Mouse (Mus musculus): ENCODE data around the gene Cib4. TPM values are rescaled to one million over a fixed set of nuclear protein-coding genes. Genes with fewer than 3 reads are reported as not detected.
A peak's percentile ranks its signal among the peaks of the same experiment; 100 is the strongest.

Gene Cib4
- total RNA-seq (2021), result not detected
- long read RNA-seq, experiment 1, result 0 reads
- long read RNA-seq, experiment 2, result 0 reads

DNA sequence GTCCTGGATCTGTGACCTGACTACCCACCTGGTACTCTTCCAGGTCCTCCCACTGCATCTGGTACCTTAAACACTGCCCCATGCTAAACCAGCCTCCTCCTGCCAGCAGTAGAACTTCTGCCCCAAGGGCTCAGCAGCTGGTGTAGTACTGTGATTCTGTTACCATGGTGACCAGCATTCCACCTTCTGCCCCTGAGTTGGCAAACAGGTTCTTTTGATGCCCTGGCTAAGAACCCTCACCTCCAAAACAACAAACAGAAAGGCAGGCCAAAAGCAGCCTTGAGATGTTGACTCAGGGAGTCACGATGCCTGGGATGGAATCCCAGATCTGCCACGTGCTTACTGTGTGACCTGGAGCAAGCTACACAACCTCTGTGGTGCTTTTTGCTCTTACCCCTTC is at the start of gene Cib4:
Gene Cib4 (minus strand): TSS at position 139 of the 400 bp plus-strand sequence.
- intact Hi-C loops (cut with DNase I), result no loop called here
- DNase-seq, result no peak

DNA sequence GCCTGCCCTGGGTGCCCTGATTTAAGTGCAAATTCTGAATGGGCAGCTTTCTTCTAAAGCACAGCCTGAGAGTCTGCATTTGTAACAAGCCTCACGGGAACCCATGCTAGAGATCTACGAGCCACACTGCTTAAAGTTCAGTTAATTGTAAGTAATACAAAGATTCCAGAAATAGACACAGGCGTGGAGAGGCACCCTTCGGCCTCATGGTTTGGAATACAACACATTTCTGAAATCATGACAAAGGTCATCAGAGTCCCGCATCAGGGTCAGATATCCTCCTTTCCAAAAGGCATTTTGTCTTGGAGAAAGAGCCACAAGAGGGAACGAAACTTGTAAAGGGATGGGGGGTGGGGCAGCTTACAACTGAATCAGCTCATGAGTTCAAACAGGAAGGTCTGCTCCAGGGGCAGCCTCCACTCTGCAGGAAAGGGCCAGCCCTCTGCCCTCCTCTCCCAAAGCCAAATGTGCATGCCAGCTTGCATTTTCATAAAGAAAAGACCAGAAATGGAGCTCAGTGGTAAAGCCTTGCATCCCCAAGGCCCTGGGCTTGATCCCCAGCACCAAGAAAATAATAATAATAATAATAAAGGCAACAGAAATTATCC is 49.4 kb upstream of the Cib4 start:
- DNase-seq, result no peak
- intact Hi-C loops (cut with DNase I), result no loop called here

- intact Hi-C loops (cut with DNase I), result no loop called here
- no peak for DNase-seq
Measured at GRCm38 (mm10) chr5:30593811-30594504, 48.3 kb upstream of the Cib4 start.

GRCm38 (mm10) chr5:30593360-30593759 is 47.7 kb upstream of the Cib4 start:
- intact Hi-C loops (cut with DNase I), result no loop called here
- DNase-seq, result no peak

- no peak for DNase-seq
- intact Hi-C loops (cut with DNase I), result no loop called here
Measured at GRCm38 (mm10) chr5:30592279-30592980, 46.8 kb upstream of the Cib4 start.

DNA sequence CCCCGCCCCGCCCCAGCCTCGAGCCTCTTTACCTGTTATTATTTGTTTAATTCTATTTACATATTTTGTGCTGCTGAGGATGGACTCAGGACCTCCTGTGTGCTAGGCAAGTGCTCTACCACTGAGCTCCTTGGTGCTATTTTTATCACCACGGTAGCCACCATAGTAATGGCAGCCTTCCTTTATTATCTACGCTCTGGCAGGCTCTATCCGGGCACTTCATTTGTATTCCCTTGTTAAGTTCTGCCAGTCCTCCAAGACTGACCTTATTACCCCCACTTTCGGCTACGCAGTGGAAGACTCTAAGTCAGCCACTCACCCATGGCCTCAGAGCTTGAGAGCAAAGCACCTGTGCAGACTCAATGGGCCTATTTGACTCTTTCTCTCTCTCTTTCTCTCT is 46.1 kb upstream of the Cib4 start:
- intact Hi-C loops (cut with DNase I), result no loop called here
- no peak for DNase-seq

- intact Hi-C loops (cut with DNase I), result no loop called here
- no peak for DNase-seq
Measured at GRCm38 (mm10) chr5:30591205-30591731, 45.6 kb upstream of the Cib4 start.

DNA sequence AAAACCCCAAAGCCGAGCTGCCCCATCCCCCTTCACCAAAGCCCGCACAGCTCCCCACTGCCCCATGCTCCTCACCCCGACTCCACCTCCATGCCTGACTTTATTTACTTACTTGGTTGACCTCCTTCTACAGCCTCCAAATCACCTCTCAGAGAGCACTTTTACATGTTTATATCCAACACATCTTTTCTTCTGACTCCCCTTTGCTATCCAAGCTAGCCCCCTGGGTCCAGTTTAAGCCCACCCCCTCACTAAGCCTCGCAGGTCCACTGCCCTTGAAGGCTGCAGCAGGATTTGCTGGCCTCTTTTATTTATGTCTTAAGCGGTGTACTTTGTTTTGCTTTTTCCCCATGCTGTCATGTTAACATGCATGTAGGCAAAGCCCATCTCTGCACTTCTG is 44.6 kb upstream of the Cib4 start:
- no peak for DNase-seq
- intact Hi-C loops (cut with DNase I), result no loop called here

- intact Hi-C loops (cut with DNase I), result no loop called here
- DNase-seq, result no peak
Measured at GRCm38 (mm10) chr5:30589546-30589945, 43.9 kb upstream of the Cib4 start.

GRCm38 (mm10) chr5:30589069-30589468 is 43.4 kb upstream of the Cib4 start:
- intact Hi-C loops (cut with DNase I), result no loop called here
- no peak for DNase-seq

DNA sequence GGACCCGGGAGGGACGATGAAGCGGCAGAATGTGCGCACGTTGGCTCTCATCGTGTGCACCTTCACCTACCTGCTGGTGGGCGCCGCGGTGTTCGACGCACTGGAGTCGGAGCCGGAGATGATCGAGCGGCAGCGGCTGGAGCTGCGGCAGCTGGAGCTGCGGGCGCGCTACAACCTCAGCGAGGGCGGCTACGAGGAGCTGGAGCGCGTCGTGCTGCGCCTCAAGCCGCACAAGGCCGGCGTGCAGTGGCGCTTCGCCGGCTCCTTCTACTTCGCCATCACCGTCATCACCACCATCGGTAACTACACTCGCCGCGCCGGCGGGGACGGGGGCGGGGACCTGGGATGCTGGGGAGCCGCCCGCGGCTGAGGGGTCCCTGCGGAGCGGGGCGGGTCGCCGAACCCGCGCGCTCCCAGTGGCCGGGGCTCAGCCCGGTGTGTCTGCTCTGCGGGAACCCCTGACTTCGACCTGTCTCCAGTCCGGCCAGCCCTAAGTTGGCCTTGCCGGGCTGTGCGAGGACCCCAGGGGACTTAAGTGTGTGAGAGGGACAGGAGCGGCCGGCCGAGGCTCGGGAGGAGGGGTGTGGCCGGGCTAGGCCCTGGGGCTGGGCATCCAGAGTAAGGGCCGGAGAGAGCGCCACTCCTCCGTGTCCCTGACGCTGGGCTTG is 42.8 kb upstream of the Cib4 start:
- DNase-seq, result no peak
- intact Hi-C loops (cut with DNase I), result no loop called here

DNA sequence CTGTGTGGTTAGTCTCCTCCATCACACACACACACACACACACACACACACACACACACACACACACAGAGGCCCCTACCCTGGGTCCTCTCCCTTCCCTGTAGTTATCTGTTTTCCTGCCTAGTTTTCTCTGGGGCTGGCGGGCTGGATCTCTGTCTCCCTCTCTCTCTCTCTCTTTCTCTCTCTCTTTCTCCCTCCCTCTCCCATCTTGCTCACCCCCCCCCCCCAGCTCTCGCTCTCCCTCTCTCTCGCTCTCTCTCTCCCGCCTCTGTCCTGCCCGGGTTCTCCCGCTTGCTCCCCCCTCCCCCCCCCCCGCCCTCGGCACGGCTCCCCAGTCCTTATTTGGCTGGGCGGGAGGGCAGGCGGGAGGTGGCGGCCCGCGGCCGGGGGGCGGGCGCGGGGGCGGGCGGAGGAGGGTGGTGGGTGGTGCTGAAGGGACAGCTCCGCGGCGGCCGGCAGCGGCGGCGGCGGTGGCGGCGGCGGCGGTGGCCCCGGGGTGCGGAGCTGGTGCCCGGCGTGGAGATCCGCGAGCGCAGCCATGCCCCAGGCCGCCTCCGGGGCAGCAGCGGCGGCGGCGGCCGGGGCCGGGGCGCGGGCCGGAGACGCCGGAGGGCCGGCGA is 42.2 kb upstream of the Cib4 start, which contains the start of gene Kcnk3:
Gene Kcnk3 (plus strand): TSS at position 490 of the 620 bp plus-strand sequence.
- peak; percentile 42 to 46 for DNase-seq
- intact Hi-C loops (cut with DNase I), result no loop called here

- intact Hi-C loops (cut with DNase I), result no loop called here
- no peak for DNase-seq
Measured at GRCm38 (mm10) chr5:30587101-30587500, 41.5 kb upstream of the Cib4 start.

DNA sequence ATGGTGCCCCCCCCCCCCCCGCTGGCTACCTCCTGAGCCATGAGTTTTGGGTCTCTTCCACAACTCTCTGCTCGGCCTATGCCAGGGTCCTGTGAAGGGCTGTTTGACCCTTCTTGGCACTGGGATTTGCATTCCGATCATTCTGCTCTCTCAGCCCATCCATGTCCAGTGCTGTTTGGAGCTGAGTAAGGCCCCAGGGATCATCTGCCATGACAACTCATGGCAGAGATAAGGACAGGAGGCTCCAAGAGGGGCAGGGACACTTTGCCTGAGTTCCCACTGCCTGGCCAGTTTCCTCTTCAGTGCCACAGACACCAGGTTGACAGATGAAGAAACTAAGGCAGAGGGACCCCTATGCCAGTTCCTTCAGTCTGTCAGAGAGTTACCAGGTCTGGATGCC is 41.0 kb upstream of the Cib4 start:
- intact Hi-C loops (cut with DNase I), result no loop called here
- DNase-seq, result no peak

GRCm38 (mm10) chr5:30582017-30582416 is 36.4 kb upstream of the Cib4 start:
- no peak for DNase-seq
- intact Hi-C loops (cut with DNase I), result no loop called here

GRCm38 (mm10) chr5:30580725-30581124 is 35.1 kb upstream of the Cib4 start:
- intact Hi-C loops (cut with DNase I), result no loop called here
- no peak for DNase-seq

DNA sequence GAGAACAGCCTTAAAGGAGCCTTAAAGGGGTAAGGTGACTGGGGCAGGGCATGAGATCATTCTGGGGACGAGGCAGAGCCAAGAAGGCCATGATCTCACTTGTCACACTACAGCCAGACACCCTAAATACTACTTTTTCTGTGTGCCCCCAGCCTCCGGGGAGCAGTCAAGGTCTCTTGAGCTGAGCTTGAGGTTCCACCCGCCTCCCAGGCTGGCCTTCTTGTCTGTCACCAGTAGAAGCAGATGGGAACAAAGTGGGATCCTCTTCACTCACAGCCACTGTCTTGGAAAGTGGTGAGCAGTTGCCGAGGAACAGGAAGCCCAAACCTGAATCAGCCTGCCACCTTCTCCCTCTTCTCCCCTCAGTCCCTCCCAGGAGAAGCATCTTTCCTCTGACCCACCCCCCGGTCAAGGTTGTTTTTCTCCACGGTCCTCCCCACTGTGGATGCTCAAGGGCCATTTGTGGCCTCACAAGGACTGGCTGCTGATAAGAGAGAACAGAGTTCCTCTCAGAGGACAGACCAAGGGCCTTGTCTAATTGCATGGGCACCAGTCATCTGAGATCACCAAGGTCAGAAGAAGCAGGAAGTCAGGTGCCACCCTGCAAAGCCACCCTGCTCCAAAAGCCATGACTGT is 32.9 kb upstream of the Cib4 start:
- intact Hi-C loops (cut with DNase I), result no loop called here
- DNase-seq, result no peak

DNA sequence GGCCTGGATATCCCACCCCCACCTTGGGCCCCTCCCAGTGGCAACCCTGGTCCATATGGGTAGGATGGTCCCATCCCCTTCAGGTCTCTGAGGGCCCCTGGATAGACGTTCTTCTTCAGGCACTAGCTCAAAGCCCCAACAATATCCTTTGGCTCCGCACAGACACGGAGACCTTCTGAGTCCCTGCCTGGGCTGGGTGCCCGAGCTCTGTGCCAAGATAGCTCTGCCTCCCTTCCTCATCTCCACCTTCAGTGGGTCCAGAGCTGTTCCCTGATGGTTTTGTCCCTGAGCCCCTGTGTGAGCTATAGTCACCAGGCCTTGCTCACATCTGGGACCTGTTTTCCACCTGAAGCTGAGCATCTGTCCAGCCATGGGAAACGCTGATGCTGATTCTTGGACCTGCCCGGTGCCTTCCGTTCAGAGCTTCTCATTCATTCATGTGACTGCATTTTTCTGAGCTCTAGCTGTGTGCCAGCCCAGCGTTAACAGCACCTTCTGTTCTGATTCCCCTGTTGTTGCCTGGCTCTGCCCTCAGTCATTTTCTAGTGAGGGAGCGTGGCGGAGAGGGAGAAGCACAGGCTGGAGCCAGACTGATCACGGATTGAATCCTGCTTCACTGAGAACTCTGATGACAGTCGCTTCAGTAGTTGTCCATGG is 32.1 kb upstream of the Cib4 start:
- no peak for DNase-seq
- intact Hi-C loops (cut with DNase I), result no loop called here

- no peak for DNase-seq
- intact Hi-C loops (cut with DNase I), result no loop called here
Measured at GRCm38 (mm10) chr5:30577251-30577650, 31.6 kb upstream of the Cib4 start.

- intact Hi-C loops (cut with DNase I), result no loop called here
- DNase-seq, result no peak
Measured at GRCm38 (mm10) chr5:30576233-30576632, 30.6 kb upstream of the Cib4 start.

All from gastrocnemius, postnatal 36 days (tissue).